Mouse (Mus musculus) T-cell, adult 2 months (primary cell): Measurements from ENCODE around the gene Aes.
A peak's percentile ranks its signal among the peaks of the same experiment; 100 is the strongest.

ENCODE experiments used
- DNase-seq: peaks from one replicate; pipeline ENCODE4 v3.0.0; 2022; ENCODE audit warnings: low spot score

Aes gene

GRCm38 (mm10) chr10:81569507-81570237 lies 10.4 kb downstream of the Aes start:
- no peak for DNase-seq

GRCm38 (mm10) chr10:81570238-81570800 lies 11.0 kb downstream of the Aes start:
- DNase-seq, result no peak

- DNase-seq, result peak; percentile 71
These were observed 11.7 kb downstream of the Aes start for GRCm38 (mm10) chr10:81570831-81571500.

- peak; percentile 90 for DNase-seq
These were observed 12.2 kb downstream of the Aes start for GRCm38 (mm10) chr10:81571501-81571876.

- DNase-seq, result no peak
These were observed 12.9 kb downstream of the Aes start for GRCm38 (mm10) chr10:81572133-81572671.

- DNase-seq, result no peak
These were observed 13.7 kb downstream of the Aes start for GRCm38 (mm10) chr10:81572975-81573374.

GRCm38 (mm10) chr10:81574081-81575056 lies 15.1 kb downstream of the Aes start, which contains the start of gene Tle2:
Tle2 (plus strand) TSS chr10:81574561.
- DNase-seq, result no peak

- no peak for DNase-seq
These were observed 15.9 kb downstream of the Aes start for GRCm38 (mm10) chr10:81575208-81575631.

- DNase-seq, result peak; percentile 29
These were observed 16.4 kb downstream of the Aes start for GRCm38 (mm10) chr10:81575695-81576094.

- no peak for DNase-seq
These were observed 20.7 kb downstream of the Aes start for GRCm38 (mm10) chr10:81579967-81580366.

GRCm38 (mm10) chr10:81580441-81581070 lies 21.3 kb downstream of the Aes start:
- peak; percentile 28 for DNase-seq

- DNase-seq, result no peak
These were observed 24.1 kb downstream of the Aes start for GRCm38 (mm10) chr10:81583347-81583746.

- DNase-seq, result no peak
These were observed 29.5 kb downstream of the Aes start for GRCm38 (mm10) chr10:81588739-81589138.

- no peak for DNase-seq
These were observed 32.6 kb downstream of the Aes start for GRCm38 (mm10) chr10:81591846-81592245.

- DNase-seq, result no peak
These were observed 33.3 kb downstream of the Aes start for GRCm38 (mm10) chr10:81592631-81593030.

GRCm38 (mm10) chr10:81593223-81593622 lies 33.9 kb downstream of the Aes start:
- no peak for DNase-seq

GRCm38 (mm10) chr10:81593935-81594334 lies 34.6 kb downstream of the Aes start:
- DNase-seq, result no peak

GRCm38 (mm10) chr10:81595599-81595998 lies 36.3 kb downstream of the Aes start:
- no peak for DNase-seq

- DNase-seq, result no peak
These were observed 37.3 kb downstream of the Aes start for GRCm38 (mm10) chr10:81596611-81597010.

GRCm38 (mm10) chr10:81597137-81597950 lies 38.1 kb downstream of the Aes start:
- no peak for DNase-seq
